Mouse (Mus musculus) G1E (cell line): ENCODE measurements at regions not wholly inside any gene's neighbourhood (a gene's known extent, or its start where the extent isn't known, plus 50 kb on each side); places are given as distances from the start of the nearest gene placed in this dataset.

Source experiments
- ATAC-seq: 2 replicates; pipeline ENCODE4 v1.8.0; 2016; ENCODE audit warnings: mild to moderate bottlenecking; ENCODE audit not compliant: insufficient number of reproducible peaks, poor library complexity, low FRiP score, severe bottlenecking; ENCODE audit errors: extremely low read depth
- DNase-seq: peaks from one replicate; pipeline ENCODE4 v3.0.0; 2012; ENCODE audit warnings: low spot score
- H3K27me3 ChIP-seq: 2 replicates; pipeline ENCODE4 v1.6.1; 2012; ENCODE audit warnings: mild to moderate bottlenecking, low read length, inconsistent platforms; ENCODE audit not compliant: insufficient read depth
- H3K36me3 ChIP-seq: replicated peaks from 2 replicates; pipeline ENCODE3; 2012; ENCODE audit warnings: mild to moderate bottlenecking, inconsistent platforms
- H3K4me1 ChIP-seq: 2 replicates; pipeline ENCODE4 v1.6.1; 2012; ENCODE audit warnings: low read depth, low read length, inconsistent platforms, mixed read lengths; ENCODE audit not compliant: insufficient read depth
- H3K4me3 ChIP-seq: 2 replicates; pipeline ENCODE4 v1.5.1; 2012; ENCODE audit warnings: low read depth, mild to moderate bottlenecking, inconsistent platforms, low read length, moderate library complexity, mixed read lengths
- H3K9me3 ChIP-seq: replicated peaks from 2 replicates; pipeline ENCODE4 v1.6.1; 2012; ENCODE audit warnings: inconsistent platforms
- CTCF ChIP-seq: IDR thresholded peaks from 2 replicates; pipeline ENCODE4 v1.5.1; 2012; ENCODE audit warnings: low read depth, low read length, inconsistent platforms, mixed read lengths
- GATA1 ChIP-seq: IDR thresholded peaks from 2 replicates; pipeline ENCODE4 v1.6.1; 2012; ENCODE audit warnings: borderline replicate concordance, low read length, inconsistent platforms, mixed read lengths
- GATA2 ChIP-seq: IDR thresholded peaks from 2 replicates; pipeline ENCODE4 v1.6.1; 2012; ENCODE audit warnings: low read depth, low read length, inconsistent platforms, borderline replicate concordance
- POLR2AphosphoS5 ChIP-seq: IDR thresholded peaks from 2 replicates; pipeline ENCODE4 v1.6.1; 2012; ENCODE audit warnings: low read depth, low read length, inconsistent platforms; ENCODE audit not compliant: insufficient replicate concordance
- TAL1 ChIP-seq: conservative IDR thresholded peaks from 2 replicates; pipeline ENCODE4 v1.6.1; 2012; ENCODE audit warnings: low read depth, low read length, inconsistent platforms, mixed read lengths

DNA sequence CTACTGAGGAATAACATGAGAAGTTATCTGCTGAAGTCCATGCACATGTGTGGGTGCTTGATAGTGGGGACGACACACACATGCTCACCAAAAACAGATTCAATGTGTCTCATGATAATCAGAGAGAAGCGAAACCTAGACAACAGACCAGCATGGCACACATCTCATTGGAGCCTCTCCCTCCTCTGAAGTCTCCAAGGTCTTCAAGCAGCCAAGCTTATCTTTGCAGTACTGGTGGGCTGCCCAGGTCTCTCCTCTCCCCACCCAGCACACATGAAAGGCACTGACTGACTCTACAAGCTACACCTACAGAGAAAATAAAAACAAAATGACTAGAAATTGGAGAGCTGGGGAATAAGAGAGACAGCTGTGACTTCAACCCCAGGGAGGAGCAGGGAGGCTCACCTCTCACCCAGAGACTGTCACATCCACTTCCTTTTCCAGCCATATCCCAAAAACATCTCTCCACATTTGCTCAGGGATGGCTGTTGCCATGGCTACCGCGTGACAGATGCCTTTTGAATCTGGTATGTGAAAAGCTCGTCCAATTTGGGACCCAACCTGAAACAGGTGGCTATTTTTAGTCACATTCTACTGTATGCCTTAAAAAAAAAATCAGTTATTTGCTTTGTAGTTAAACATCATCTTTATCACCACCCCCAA lies 62.7 kb upstream of the Lclat1 start:
- DNase-seq (no peak), ATAC-seq (no peak)
- H3K4me3 ChIP-seq: no peak overlapping the region
- H3K9me3 ChIP-seq: no peaks in the 10 kb centered on the region
- TF ChIP-seq CTCF: no peak
- TF ChIP-seq POLR2AphosphoS5: no peak
- no peak for TF ChIP-seq TAL1
- no peak for TF ChIP-seq GATA1
- no peak for TF ChIP-seq GATA2
- H3K4me1 ChIP-seq: no peaks in the 10 kb centered on the region
- no peaks in the 10 kb centered on the region for H3K27me3 ChIP-seq
- no peaks in the 10 kb centered on the region for H3K36me3 ChIP-seq

DNA sequence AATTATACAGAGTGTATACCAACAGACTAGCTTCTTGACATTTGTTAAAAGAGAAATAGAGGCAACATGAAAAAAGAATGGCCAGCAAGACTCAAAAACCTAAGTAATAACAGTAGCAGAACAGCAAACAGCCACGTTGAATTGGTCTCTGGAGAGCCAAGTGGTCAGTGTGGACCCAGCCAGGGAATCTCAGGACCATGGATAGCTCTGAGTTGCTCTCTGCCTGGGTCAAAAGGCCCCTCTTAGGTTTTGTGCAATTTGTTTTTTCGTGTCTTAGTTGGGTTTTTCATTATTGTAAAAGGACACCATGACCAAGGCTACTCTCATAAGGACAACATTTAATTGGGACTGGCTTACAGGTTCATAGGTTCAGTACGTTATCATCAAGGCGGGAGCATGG lies 60.8 kb upstream of the Lclat1 start:
- Histone ChIP-seq H3K4me3 (no peak overlapping the region), H3K27me3 (no peaks in the 10 kb centered on the region), H3K4me1 (no peaks in the 10 kb centered on the region), H3K36me3 (no peaks in the 10 kb centered on the region), H3K9me3 (no peaks in the 10 kb centered on the region)
- ATAC-seq (no peak), DNase-seq (no peak)
- no peak for TF ChIP-seq GATA2

DNA sequence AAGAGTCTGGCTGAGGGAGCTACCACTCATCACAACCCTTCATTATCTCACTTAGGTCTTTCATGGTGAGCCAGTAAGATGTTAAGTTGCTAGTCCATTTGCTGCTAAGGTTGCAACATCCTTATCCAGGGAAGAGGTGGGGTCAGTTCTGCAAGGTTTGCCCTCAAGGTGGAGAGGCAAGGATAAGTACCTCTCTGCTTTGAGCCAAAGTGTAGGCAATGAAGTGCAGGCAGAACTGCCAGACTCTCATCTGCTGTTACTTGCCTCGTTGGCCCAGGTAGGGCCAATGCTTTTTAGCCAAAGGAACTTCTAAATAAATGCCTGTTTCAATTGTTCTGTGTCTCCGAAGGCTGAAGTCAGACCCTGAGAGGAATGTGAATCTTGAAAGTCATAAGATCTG lies 59.6 kb upstream of the Lclat1 start:
- TF ChIP-seq CTCF (no peak), POLR2AphosphoS5 (no peak), GATA1 (no peak), GATA2 (no peak), TAL1 (no peak)
- Histone ChIP-seq H3K4me1 (no peaks in the 10 kb centered on the region), H3K9me3 (no peaks in the 10 kb centered on the region), H3K4me3 (no peak overlapping the region), H3K36me3 (no peaks in the 10 kb centered on the region), H3K27me3 (no peaks in the 10 kb centered on the region)
- no peak for ATAC-seq
- no peak for DNase-seq

DNA sequence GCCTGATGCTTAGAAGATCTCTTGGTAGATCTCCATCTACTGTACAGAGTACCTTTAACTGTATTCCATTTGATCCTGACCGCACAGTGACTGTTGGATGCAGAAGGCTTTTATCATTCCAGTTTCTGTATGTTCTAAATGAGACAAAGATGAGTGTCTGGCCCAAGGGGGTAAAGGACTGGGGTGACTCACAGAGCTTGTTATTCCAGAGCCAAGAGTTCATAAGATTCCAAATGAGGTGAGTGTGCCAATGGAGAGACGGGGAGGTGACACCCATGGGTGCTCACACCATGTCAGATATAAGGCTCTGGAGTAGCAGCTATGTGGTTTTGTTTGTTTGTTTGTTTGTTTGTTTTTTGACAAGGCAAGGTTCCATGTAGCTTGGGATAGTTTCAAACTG lies 54.8 kb upstream of the Lclat1 start:
- peaks cover 3% of the 10 kb centered on the region; the same call in 1 of the 2 replicates for H3K27me3 ChIP-seq
- ATAC-seq: no peak
- TF ChIP-seq POLR2AphosphoS5 (no peak), GATA2 (no peak), CTCF (no peak), TAL1 (no peak), GATA1 (no peak)
- H3K4me1 ChIP-seq: no peaks in the 10 kb centered on the region
- DNase-seq: no peak
- H3K9me3 ChIP-seq: no peaks in the 10 kb centered on the region
- H3K36me3 ChIP-seq: no peaks in the 10 kb centered on the region
- no peak overlapping the region for H3K4me3 ChIP-seq

DNA sequence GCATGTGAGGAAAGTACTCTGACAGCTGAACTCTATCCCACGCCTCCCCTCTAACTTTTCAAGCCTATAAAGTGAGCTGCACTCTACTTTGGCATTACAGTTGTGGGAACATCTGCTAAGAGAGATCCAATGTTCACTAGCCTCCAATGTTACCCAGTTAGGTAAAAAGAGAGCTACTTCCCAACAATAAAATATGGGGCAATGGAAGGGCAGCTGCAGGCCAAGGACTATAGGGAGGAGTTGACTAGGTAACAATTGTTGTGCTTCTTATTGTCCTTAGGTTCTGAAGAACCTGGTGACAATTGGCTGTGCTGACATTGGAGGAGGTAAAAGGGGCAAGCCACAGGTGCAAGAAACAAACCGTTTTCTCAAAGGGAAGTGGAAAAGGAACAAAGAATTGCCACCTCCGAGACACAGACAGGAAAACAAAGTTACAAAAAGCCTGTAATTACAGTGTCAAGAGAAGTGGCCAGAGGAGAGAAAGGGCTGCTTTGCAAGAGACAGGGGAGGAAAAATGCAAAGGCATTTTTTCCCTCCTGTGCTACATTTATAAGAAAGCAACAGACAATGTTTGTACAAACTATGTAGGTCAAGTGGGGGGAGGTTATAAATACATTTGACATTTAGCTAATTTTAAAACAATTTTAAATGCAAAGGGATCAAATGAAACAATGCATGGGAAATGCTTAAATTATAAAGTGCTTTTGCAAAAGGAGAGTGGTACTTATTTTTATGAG lies 54.1 kb upstream of the Lclat1 start:
- no peaks in the 10 kb centered on the region for H3K9me3 ChIP-seq
- H3K36me3 ChIP-seq: no peaks in the 10 kb centered on the region
- DNase-seq (no peak), ATAC-seq (no peak)
- H3K4me3 ChIP-seq: no peak overlapping the region
- H3K27me3 ChIP-seq: peaks cover 8% of the 10 kb centered on the region; the same call in 1 of the 2 replicates
- no peaks in the 10 kb centered on the region for H3K4me1 ChIP-seq
- TF ChIP-seq GATA2: no peak
- no peak for TF ChIP-seq TAL1
- no peak for TF ChIP-seq CTCF
- TF ChIP-seq GATA1: no peak
- TF ChIP-seq POLR2AphosphoS5: no peak

DNA sequence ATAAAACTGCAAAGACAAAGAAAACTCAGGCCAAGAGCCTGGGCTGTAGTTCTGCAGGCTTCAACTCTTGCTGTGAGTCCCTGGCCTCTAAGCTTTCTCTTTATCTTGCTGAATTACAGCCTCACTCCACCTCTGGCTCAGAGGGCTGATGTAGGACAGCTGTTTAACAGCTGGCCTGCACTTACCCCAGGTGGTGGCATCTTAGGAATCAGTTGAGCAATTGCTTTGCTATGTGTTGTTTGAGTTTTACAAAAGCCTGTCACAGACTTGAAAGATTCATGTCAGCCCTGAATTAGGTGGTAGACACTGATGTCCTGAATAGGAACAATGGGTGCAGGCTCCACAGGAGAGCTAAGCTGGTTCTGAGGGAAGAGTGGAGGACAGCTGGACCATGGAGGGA lies 53.6 kb upstream of the Lclat1 start:
- Histone ChIP-seq H3K36me3 (no peaks in the 10 kb centered on the region), H3K4me3 (no peak overlapping the region), H3K4me1 (no peaks in the 10 kb centered on the region), H3K9me3 (no peaks in the 10 kb centered on the region), H3K27me3 (peaks cover 8% of the 10 kb centered on the region; the same call in 1 of the 2 replicates)
- ATAC-seq: no peak
- no peak for DNase-seq
- no peak for TF ChIP-seq POLR2AphosphoS5
- no peak for TF ChIP-seq GATA2
- TF ChIP-seq GATA1: no peak
- no peak for TF ChIP-seq CTCF
- TF ChIP-seq TAL1: no peak

DNA sequence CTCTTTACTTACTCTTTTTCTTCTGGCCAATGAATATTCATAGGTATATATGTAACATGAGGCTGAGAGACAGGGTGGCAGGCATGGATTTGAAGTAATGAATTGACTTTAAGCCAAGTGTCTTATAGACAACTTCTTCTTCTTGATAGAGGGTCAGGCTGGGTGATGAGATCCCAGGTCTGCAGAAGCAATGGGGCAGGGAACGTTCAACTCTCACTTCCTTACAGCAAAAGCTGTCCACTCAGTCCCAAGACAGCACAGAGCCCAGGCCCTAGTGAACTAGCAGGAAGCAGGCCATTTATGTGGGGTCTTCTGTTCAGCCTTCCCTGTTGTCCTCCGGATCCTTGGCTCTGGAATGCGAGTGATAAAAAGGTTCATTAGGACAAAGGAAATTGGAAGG lies 52.6 kb upstream of the Lclat1 start:
- Histone ChIP-seq H3K9me3 (no peaks in the 10 kb centered on the region), H3K27me3 (peaks cover 8% of the 10 kb centered on the region; the same call in 1 of the 2 replicates), H3K4me1 (no peaks in the 10 kb centered on the region), H3K36me3 (no peaks in the 10 kb centered on the region), H3K4me3 (no peak overlapping the region)
- ATAC-seq (no peak), DNase-seq (no peak)
- TF ChIP-seq GATA1 (no peak), TAL1 (no peak), GATA2 (no peak), POLR2AphosphoS5 (no peak), CTCF (no peak)
